Mouse (Mus musculus): Measurements from ENCODE around the gene Bud13.
A peak's percentile ranks its signal among the peaks of the same experiment; 100 is the strongest.

Bud13 gene

DNA sequence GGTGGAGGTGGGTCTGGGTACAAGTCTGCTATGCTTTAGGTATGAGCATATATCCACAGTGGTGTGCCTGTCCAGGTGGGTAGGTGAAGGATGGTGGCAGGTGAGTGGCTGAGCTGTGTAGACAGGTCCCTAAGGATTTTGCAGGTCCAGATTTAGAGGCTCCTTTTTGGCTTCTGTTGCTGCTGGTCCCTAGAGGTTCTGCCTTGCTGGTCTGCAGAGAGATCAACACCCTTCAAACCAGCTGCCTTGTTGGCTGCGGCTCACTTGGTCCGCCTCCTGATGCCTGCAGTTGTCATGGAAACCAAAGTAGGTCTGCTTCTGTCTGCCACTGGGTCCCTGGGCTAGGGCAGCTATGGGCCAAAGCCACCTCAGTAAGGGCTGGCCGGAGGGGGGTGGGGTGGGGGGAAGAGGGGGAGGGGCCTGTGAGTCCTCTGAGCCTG lies 55.1 kb downstream of the Bud13 start:
- peak; percentile 37 for DNase-seq (ENCODE audit: low spot score)

DNA sequence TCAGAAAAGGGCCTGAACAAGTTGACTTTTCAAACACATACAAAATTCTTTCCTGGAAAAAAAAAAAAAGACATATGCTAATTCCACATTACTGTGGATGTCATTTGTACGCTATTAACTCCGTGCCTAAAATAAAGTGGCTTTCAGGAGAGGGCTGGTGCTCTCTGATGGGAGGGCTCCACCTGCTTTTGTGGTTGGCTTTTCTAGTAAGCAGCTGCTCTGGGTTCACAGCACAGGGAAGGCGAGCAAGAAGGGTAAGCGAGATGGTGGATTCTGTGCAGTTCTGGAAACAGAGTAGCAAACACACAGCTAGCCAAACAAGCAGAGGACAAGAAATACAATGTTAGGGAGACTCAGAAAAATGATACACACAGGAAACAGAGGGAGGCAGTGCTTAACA lies 55.6 kb downstream of the Bud13 start:
- peak; percentile 34 for DNase-seq (ENCODE audit: low spot score)

DNA sequence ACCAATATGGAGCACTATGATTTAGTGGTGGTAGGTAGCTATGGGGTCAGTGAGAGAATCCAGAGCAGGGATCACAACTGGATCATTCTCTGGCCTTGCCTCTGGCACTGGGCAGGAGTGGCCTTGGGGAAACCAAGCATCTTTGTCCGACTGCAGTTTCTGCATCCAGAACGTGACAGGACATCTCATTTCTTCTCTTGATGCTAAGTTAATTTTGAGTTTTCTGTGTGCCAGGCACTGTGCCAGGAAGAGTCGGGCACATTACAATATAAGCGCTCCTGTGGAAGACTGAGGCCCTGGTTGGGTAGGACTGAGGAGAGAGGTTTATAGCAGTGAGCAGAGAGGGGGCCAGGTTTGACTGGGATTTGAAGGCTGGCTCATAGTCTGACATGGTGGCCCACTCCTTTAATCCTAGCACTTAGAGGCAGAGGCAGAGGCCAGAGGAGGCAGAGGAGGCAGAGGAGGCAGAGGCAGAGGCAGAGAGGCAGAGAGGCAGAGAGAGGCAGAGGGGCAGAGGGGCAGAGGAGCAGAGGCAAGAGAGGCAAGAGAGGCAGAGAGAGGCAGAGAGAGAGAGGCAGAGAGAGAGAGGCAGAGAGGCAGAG lies 56.3 kb downstream of the Bud13 start:
- peak; percentile 35 for DNase-seq (ENCODE audit: low spot score)

DNA sequence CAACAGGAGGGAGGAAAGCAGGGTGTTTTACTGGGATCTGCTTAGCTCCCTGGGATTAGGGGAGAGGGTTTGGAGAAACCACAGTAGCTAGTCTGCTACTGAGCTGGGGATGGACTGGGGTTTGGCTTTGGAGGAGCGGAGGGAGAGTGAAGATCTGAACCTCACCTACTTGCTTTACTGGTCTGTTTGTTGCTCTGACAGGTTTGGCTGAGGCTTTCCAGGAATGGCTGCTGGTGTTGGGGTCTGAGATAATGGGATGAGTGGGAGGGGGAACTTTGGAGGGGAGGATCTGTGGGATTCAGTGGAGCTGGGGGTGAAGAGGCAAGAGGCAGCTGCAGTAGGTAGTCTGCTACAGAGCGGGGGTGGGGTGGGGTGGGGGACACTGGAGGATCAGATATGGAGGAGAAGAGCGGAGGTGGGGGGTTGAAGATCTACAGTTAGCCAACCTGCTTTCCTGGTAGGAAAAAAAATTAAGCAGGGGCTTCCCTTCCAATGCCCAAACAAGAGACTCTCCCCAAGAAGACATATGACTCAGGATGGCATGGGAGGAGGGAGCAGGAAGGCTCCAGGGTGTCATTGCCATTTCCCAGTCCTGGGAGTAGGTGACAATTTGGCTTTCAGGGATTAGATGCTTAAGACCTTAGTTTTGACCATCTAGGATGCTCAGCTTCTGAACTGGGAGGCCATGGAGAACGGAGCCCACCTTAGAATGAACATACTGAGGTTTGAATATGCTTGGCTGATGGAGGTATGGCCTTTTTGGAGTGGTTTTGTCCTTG lies 63.3 kb downstream of the Bud13 start:
- no peak for DNase-seq (ENCODE audit: low spot score)
